Mouse (Mus musculus): ENCODE results near the gene Vmn1r199. TPM values are rescaled to one million over a fixed set of nuclear protein-coding genes. Genes with fewer than 3 reads are reported as not detected.

Gene Vmn1r199
- not detected in 4 replicates for total RNA-seq (2023; ENCODE audit: inconsistent age)

GRCm38 (mm10) chr13:22379518-22379917 lies at the start of gene Vmn1r199:
Gene Vmn1r199, plus strand, starts transcription at chr13:22379818.

GRCm38 (mm10) chr13:22350064-22350463 lies 29.6 kb upstream of the Vmn1r199 start, which contains the start of gene Vmn1r198:
Gene Vmn1r198, plus strand, starts transcription at chr13:22350364.

GRCm38 (mm10) chr13:22390073-22390472 lies 10.5 kb downstream of the Vmn1r199 start, which contains the start of gene Vmn1r200:
Gene Vmn1r200, plus strand, starts transcription at chr13:22390373.

Other genes starting within 250 kb of the Vmn1r199 start
- gene Vmn1r191, start 195.8 kb upstream of the Vmn1r199 start, total RNA-seq (2023; ENCODE audit: inconsistent age): not detected in 4 replicates
- gene Vmn1r192, start 188.7 kb upstream of the Vmn1r199 start, total RNA-seq (2023; ENCODE audit: inconsistent age): not detected in 4 replicates
- gene Vmn1r193, start 156.7 kb upstream of the Vmn1r199 start, total RNA-seq (2023; ENCODE audit: inconsistent age): not detected in 4 replicates
- gene Vmn1r194, start 135.6 kb upstream of the Vmn1r199 start, total RNA-seq (2023; ENCODE audit: inconsistent age): not detected in 4 replicates
- not detected in 4 replicates for gene Vmn1r195, start 109.3 kb upstream of the Vmn1r199 start, total RNA-seq (2023; ENCODE audit: inconsistent age)
- gene Vmn1r196, start 89.9 kb upstream of the Vmn1r199 start, total RNA-seq (2023; ENCODE audit: inconsistent age): not detected in 4 replicates
- not detected in 4 replicates for gene Vmn1r197, start 55.2 kb upstream of the Vmn1r199 start, total RNA-seq (2023; ENCODE audit: inconsistent age)
- not detected in 4 replicates for gene Vmn1r198, start 29.5 kb upstream of the Vmn1r199 start, total RNA-seq (2023; ENCODE audit: inconsistent age)
- gene Vmn1r200, start 10.6 kb downstream of the Vmn1r199 start, total RNA-seq (2023; ENCODE audit: inconsistent age): not detected in 4 replicates
- not detected in 4 replicates for gene Vmn1r201, start 92.1 kb downstream of the Vmn1r199 start, total RNA-seq (2023; ENCODE audit: inconsistent age)
- gene Vmn1r202, start 125.6 kb downstream of the Vmn1r199 start, total RNA-seq (2023; ENCODE audit: inconsistent age): not detected in 4 replicates
- gene Vmn1r203, start 138.3 kb downstream of the Vmn1r199 start, total RNA-seq (2023; ENCODE audit: inconsistent age): 0.15 TPM in 1 of 4 replicates, not detected in the others
- not detected in 4 replicates for gene Vmn1r204, start 173.4 kb downstream of the Vmn1r199 start, total RNA-seq (2023; ENCODE audit: inconsistent age)
- gene Vmn1r205, start 213.2 kb downstream of the Vmn1r199 start, total RNA-seq (2023; ENCODE audit: inconsistent age): not detected in 4 replicates
- not detected in 4 replicates for gene Vmn1r206, start 244.4 kb downstream of the Vmn1r199 start, total RNA-seq (2023; ENCODE audit: inconsistent age)